Mouse (Mus musculus): ENCODE measurements around the gene Sgk2.

Gene Sgk2

DNA sequence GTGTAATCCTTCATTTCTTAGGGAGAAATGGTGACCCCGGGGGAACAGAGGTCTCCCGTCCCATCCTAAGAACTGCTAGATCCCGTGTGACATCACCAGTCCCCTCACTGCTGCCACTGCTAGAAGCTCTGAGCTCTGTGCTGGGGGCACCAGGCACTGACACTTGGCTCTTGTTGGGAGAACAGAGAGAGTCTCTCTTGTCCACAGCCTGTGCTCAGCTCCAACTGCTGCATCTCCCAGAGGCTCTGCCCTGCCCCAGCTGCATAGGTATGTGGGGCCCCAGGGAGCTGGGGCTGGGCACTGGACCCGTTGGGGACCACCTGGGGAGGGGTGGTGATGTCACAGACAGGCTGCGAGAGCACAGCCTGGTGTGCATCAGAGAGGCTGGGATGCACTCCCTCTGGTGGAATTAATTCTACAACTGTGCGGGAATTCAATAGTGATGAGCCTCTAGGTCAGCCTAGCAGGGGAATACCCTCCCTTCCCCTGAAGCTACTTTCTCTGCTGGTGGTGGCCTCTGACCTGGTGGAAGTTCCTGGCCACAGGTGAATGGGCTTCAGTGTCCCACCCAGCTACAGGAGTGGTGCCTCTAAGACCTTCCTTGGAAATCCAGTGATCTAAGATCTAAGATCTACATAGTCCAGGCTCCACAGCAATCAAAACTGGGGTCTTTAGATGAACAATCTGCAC, 4.4 kb downstream of the Sgk2 start:
- no peak for DNase-seq (ENCODE audit: low read depth)

GRCm38 (mm10) chr2:162992084-162992437, 4.9 kb downstream of the Sgk2 start:
- DNase-seq (ENCODE audit: low read depth), result no peak

DNA sequence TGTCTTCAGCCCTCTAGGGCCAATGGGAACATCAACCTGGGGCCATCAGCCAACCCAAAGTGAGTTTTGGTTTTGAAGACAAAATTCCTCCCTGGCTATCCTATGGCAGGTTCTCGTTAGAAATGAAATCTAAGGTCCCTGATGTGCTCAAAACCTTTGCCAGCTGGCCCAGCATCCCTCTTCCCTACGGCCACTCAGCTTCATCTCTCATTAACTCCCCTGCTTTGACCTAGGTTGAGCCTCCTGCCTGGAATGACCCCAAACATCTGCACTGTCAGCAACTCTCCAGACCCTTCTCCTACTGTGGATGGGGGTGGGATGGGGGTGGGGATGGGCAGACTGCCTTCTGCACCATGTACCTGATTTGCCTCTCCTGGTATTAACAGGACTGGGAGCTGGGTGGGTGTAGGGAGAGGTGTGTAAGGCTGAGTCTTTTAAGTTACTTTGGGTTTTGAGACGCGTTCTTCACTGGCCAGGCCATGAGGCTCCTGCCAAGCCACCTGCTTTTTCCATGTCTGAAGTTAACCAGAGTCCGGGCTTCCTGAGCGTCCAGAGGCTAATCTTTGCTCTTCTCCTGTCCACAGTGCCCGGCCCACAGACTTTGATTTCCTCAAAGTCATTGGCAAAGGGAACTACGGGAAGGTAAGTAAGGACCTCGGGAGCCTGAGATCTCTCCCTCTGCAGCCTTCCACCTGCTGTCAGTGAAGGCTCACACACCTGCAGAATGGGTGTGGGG, 6.9 kb downstream of the Sgk2 start:
- DNase-seq (ENCODE audit: low read depth), result no peak

GRCm38 (mm10) chr2:162998528-162999230, 11.5 kb downstream of the Sgk2 start:
- DNase-seq (ENCODE audit: low read depth), result peak; percentile 55

GRCm38 (mm10) chr2:162999744-163000143, 12.6 kb downstream of the Sgk2 start:
- DNase-seq (ENCODE audit: low read depth), result no peak

- no peak for DNase-seq (ENCODE audit: low read depth)
Observed at GRCm38 (mm10) chr2:163001071-163001470, 13.9 kb downstream of the Sgk2 start.

- no peak for DNase-seq (ENCODE audit: low read depth)
Observed at GRCm38 (mm10) chr2:163007299-163007698, 20.2 kb downstream of the Sgk2 start.

GRCm38 (mm10) chr2:163016916-163017743, 30.0 kb downstream of the Sgk2 start, which contains the start of gene Ift52:
Ift52 (plus strand) TSS chr2:163017354.
- DNase-seq (ENCODE audit: low read depth), result peak; percentile 82

DNA sequence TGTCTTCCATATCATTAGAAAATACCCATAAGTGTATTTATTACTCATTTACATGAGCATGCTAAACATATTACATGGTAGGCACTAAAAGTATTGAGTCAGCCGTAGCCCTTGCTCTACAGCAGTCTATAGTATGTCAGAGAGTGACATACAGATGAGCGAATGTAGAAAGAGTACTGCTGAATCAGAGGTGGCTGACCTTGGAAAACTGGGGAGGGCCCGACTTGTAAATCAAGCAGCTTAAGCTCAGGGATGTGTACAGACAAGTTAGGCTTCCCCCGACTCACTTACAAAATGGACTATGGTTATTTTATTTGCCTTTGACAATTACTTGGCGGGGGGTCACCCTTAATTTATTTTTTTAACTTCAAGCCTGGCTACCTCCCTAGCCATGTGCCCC, 44.2 kb downstream of the Sgk2 start:
- no peak for DNase-seq (ENCODE audit: low read depth)

GRCm38 (mm10) chr2:163031757-163032156, 44.6 kb downstream of the Sgk2 start:
- no peak for DNase-seq (ENCODE audit: low read depth)

DNA sequence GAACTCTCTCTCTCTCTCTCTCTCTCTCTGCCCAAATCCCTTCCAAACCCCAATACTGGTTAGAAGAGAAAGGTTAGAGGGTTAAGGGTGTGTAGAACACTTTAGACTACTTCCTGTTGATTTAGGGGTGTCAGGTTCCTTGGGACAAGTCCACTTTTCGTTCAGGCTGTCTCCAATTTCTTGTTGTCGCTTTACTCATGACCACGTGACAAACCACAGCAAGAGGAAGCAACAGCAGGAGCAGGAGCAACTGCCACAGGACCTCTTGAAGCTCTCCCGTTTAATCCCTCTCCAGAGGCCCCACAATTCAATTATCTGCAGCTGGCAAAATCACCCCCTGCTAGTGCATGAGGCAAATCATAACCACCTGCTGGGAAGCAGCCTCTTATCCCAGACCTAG, 45.5 kb downstream of the Sgk2 start:
- DNase-seq (ENCODE audit: low read depth), result no peak

- DNase-seq (ENCODE audit: low read depth), result no peak
Observed at GRCm38 (mm10) chr2:163039940-163040339, 52.8 kb downstream of the Sgk2 start.

DNA sequence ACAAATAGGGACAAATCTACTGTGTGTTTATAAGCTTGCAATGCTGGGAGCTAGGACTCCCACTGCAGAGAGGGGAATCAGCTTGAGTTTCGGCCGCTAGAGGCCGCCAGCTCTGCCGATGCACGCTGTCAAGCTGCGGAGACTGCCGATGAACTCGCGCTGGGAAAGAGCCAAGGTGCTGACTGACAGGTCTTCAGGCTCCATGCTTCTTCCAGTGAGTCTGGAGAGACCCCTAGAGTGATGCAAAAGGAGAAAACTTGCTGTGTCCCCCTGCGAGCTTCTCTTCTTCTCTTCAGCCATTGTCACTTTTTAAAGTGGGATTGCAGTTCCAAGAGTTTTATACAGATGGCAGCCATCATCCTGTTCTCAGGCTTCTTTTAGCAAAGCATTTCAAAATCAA, 61.0 kb downstream of the Sgk2 start:
- DNase-seq (ENCODE audit: low read depth), result peak; percentile 48

GRCm38 (mm10) chr2:163049116-163049515, 62.0 kb downstream of the Sgk2 start:
- DNase-seq (ENCODE audit: low read depth), result no peak

- no peak for DNase-seq (ENCODE audit: low read depth)
Observed at GRCm38 (mm10) chr2:163051691-163052090, 64.6 kb downstream of the Sgk2 start.

- no peak for DNase-seq (ENCODE audit: low read depth)
Observed at GRCm38 (mm10) chr2:163052101-163052500, 65.0 kb downstream of the Sgk2 start.

DNA sequence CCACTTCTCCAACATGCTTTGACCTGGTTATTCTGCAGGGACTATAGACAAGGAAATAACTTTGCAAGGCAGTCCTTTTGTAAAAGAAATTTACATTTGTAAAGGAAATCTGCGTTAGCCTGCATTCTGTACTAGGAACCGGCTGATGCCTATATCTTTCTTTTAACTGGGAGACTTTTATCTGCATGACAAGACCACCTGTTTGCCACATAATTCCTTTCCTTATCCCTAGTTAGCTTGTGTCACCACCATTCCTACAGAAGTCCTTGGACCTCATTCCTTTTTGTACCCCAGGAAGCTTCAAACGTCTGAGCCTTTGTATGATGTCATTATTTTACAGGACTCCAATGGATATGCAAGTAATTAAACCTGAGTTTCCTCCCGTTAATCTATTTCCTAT, 65.7 kb downstream of the Sgk2 start:
- DNase-seq (ENCODE audit: low read depth), result no peak

GRCm38 (mm10) chr2:163054335-163054840, 67.3 kb downstream of the Sgk2 start, which contains the start of gene Mybl2:
Mybl2 (plus strand) TSS chr2:163054687.
- DNase-seq (ENCODE audit: low read depth), result peak; percentile 96

- peak; percentile 32 for DNase-seq (ENCODE audit: low read depth)
Observed at GRCm38 (mm10) chr2:163054891-163055494, 67.9 kb downstream of the Sgk2 start.

DNA sequence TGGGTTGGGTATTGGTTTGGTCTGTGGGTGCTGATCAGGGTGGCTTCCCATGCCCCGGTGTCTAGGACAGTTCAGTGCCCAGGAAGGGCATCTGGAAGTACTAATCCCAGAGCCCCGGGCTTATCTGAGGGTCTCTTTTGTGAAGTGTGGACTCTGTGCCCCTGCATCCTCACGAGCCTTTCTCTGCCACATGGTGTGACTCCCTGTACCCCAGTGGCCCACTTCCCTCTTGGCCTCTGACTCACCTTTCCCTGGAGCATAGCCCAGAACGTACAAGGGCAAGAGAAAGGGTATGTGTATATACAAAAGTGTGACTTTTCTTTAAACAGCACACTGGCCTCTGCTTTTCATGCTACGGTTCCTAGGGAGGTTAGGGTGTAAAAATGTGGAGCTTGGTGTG, 68.6 kb downstream of the Sgk2 start:
- no peak for DNase-seq (ENCODE audit: low read depth)

GRCm38 (mm10) chr2:163056584-163056983, 69.5 kb downstream of the Sgk2 start:
- no peak for DNase-seq (ENCODE audit: low read depth)

All from c-Kit-positive CD71-positive TER-119-negative erythroid progenitor cells, embryonic 14.5 days (primary cell).